Mouse (Mus musculus): ENCODE results near the gene Gm28490. TPM values are rescaled to one million over a fixed set of nuclear protein-coding genes. Genes with fewer than 3 reads are reported as not detected.
"Not testable (repeated sequence)": the region's sequence is repeated elsewhere in the genome, so short reads cannot be mapped to it uniquely, and the experiment has no call there.

Gene Gm28490
- not detected for total RNA-seq (2021)
- long read RNA-seq, experiment 1 = 0 reads
- long read RNA-seq, experiment 2 = 0 reads

DNA sequence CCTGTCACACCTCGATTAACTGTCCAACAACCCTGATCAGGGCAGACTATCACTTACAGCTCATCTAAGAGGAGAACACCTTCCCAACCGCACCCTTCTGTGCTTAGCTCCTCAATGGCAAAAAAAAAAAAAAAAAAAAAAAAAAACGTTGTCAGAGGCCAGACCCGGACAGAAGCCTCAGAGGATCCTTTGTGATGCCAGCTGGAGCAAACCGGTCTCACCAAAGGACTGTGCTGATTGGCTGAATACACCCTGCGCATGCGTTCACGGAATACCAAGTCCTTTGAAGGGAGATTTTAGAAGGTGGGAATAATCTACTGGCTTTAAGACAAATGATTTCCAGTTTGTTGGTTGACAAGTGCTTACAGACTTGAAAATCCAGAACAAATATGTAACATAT is at the start of gene Gm28490:
Gm28490 (minus strand) TSS at position 101 of the 400 bp plus-strand sequence.
- intact Hi-C loops (cut with DNase I; ENCODE audit: low total_unique reads); DNase-seq: not testable (repeated sequence)
